Mouse (Mus musculus) urinary bladder, postnatal 36 days (tissue): ENCODE results near the gene Cda.
A peak's percentile ranks its signal among the peaks of the same experiment; 100 is the strongest.

Experiments used
- DNase-seq, 2 experiments: peaks; one replicate each; pipeline ENCODE4 v3.0.0; 2022; ENCODE audit warnings: low spot score in 2 of 2, mixed read lengths in 1 of 2

Cda gene

DNA sequence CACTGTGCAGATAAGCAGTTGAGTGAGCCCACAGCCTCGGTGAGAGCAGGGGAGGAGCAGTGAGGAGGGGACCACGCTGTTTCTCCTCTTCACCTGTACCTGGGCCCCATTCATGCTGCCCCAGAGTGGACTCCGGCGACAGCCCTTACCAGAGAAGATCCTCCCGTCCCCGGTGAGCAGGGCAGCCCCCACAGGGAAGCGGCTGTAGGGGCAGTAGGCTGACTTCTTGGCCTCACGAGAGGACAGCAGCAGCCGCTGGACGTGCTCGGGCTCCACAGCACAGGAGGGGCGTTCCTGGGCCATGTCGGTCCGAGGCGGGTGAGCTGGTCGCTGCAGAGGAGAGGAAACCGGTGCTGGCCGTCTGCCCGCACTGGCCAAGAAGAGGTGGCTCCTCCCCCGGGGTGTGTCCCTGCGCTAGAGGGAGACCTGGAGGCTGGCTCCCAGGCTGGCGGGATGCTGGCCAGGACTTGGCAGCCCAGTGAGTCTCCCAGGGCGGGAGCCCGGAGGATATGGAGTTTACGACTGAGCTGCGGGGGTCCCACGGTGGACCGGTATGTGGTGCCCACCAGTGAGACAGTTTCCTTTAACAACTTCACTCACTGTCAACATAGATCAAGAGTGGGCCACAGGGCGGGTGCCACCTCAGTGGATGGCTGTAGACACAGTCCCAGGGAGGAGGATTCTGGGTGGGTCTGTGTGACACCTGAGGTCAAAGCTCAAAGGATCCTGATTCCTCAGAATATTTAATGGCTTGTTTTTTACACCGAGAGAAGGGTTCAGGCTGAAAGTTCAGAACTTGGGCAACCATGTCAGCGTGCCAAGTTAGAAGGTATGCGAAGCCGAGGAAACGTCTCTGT is at the start of gene Cda:
Gene Cda, minus strand, starts transcription at position 352 of the 857 bp plus-strand sequence.
- peak; percentile 70 to 85 for DNase-seq

DNA sequence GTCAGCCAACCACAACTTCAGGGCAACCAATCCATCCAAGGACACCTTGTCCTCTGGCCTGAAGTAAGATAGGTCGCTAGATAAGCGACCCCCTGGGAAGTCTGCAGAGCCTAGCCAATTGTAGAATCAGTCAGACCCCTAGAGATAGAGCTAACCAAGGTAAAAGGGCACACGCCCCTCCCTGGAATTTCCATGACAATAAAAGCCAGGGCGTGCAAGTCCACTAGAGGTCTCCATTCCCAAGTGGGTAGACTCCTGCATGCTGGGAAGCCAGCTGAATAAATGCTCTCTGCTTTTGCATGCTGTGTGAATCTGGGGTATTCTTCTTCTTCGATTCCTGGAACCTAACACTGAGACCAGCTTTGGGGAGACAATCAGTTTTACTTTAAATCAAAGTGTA is 48.6 kb upstream of the Cda start:
- no peak for DNase-seq

GRCm38 (mm10) chr4:138415991-138416390 is 48.2 kb upstream of the Cda start:
- DNase-seq, result no peak

- DNase-seq, result no peak
These were observed 46.9 kb upstream of the Cda start for GRCm38 (mm10) chr4:138414725-138415124.

GRCm38 (mm10) chr4:138411504-138412121 is 43.8 kb upstream of the Cda start:
- no peak for DNase-seq

- no peak for DNase-seq
These were observed 43.2 kb upstream of the Cda start for GRCm38 (mm10) chr4:138411011-138411410.

DNA sequence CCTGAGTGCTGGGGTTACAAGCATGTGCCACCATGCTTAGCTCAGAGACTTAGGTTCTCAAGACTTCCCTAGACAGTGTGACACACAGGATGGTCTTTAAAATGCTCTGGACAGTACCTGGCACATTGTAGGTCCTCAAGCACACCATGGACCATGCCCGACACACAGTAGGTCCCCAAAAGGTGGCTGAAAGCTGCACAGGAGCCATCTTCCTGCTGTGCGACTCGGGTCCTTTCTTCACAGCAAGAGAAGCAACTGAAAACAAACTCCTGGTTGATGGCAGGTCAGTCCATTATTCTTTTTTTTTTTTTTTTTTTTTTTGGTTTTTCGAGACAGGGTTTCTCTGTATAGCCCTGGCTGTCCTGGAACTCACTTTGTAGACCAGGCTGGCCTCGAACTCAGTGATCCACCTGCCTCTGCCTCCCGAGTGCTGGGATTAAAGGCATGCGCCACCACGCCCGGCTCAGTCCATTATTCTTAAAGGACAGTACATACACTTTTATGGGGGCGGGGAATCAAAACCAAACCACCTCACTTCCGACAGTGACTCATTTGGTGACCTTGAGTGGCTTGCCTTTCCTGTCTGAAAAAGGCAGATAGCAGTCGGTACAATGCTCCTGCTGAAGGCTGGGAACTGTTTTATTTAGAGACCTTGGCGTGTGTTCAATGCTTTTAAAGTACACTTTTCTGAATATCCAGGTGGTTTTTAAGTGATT is 39.8 kb upstream of the Cda start:
- peak; percentile 18 to 20 for DNase-seq

DNA sequence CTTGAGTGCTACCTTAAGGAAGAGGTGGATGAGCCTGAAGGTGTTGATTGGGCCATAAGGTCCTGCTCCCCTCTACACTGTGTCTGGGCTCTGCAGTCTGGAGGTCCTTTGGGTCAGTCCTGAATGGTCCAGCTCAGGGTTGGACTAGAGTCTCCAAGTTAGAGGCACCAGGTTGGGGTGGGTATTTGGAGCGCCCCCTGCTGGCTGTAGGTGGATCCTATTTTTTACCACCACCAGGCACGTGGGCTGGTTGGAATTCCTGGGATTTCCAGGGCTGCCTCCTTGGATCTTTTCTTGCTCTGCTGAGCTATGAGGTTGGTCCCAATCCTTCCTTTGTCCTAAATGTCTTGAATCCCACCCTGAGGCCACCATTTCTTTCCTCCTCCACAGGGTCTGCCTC is 37.0 kb upstream of the Cda start:
- peak in 1 of 2 experiments; percentile 15 for DNase-seq

DNA sequence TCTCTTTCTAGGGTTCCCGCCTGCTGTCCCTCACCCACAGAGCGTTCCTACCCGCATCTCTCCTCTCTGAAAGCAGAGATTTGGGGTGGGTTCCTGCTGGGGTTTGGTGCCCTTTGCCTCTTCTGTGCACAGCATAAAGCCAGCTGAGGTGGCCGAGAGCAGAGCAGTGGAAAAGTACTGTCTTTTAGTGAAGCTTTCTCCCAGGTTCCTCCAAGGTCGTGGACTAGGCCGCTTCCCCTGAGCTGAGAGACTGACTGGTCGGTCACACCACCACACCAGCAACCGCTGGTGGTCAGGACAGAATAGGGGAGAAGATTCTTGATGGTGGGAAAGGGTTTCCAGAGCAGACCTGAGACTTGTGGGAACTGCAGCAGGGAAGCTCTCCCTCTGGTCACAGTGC is 28.9 kb upstream of the Cda start:
- DNase-seq, result no peak

DNA sequence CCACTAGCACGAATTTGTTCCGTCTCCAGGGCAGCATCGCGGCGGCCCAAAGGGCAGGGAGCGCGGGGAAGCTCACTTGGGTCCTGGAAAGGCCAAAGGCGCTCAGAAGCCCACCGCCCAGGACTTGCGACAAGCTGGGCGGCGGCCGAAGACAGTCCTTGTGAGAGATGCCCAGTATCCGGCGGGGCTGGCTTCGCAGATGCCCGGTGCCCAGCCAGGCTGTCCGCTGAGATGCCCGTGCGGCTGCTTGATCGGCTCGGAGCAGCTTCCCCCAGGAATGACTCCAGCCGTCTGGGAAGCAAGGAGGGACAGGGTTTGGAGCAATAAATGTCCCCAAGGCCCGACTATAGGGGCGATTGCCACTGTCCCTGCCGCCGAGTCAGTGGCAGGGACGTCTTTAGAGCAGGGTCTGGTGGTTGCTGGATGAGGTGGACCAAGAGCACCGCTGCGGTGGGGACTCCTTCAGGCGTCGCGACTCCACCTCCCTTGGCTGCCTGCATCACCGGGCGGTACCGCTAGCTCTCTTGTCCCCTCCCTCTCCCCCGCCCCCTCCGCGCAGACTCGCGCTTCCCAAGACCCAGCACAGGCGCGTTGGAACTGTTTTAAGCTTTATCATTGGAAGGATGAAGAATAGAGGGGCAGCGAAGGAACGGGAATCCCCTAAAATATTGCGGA is 28.3 kb upstream of the Cda start, which contains the start of gene Fam43b:
Gene Fam43b, minus strand, starts transcription at position 558 of the 675 bp plus-strand sequence.
- no peak for DNase-seq

GRCm38 (mm10) chr4:138395087-138395970 is 27.5 kb upstream of the Cda start:
- no peak for DNase-seq

- DNase-seq, result no peak
These were observed 25.9 kb upstream of the Cda start for GRCm38 (mm10) chr4:138393703-138394102.

DNA sequence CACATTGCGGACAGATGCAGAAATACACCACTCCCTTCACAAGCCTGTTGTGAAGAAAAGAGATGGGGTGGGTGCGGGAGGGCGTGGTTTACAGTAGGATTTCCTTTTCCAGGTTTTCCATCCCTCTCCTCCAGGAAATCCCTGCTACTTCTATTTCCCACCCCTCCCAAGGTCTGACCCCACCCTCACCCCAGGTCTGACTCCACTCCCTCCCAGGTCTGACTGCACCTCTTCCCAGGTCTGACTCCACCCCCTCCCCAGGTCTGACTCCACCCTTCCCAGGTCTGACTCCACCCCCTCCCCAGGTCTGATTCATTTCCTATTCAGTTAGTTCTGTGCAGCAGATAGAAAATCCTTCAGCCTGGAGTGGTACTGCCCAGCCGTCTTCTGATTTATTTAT is 16.0 kb upstream of the Cda start:
- no peak for DNase-seq

DNA sequence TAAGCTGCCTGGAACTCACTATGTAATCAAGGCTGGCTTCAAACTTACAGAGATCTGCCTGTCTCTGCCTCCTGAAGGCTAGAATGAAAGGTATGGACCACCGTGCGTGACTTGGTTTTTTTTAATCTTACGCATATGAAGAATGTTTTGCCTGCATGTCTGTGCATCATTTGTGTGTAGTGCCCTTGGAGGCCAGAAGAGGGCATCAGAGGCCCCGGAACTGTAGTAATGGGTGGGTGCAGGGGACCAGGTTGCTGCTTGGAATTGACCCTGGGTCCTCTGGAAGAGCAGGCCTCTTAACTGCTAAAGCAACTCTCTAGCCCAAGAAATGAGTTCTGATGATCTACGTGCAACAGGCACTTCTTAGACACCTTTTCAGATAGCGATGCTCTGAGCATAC is 14.7 kb upstream of the Cda start:
- no peak for DNase-seq

- DNase-seq, result no peak
These were observed 12.4 kb upstream of the Cda start for GRCm38 (mm10) chr4:138380132-138380689.

DNA sequence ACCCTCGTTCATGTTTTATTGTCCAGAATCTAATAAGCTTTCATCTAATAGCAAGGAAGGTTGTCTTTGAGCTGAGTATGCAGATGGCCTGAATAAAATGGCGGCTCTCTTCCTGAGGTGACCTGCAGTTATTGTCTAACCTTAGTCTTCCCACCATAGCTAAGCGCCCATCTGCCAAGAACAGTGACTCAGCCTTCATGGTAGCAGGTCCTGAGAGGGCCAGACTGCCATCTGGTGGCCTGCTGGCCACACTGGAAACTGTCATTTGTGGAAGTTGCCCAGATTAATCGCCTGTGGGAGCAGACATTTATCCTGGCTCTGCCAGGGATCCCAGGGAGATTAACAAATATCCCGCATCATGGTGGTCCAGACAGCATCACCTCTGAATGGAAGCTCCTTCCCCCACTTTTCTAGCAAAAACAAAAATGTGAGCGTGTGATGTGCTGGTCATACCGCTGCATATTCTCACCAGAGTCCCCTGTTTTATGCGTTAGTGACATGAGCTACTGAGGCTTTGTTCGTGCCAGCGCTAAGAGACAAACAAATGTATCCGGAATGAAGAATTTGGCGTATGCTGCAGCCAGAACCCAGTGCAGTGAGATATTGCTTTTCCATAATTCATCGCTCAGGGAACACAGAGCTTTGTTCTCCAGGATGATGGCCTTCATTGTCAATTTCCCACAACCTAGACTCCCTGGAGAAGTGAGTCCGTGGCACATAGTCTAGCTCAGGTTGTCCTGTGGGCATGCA is 11.5 kb upstream of the Cda start:
- DNase-seq, result peak; percentile 62 to 72

- DNase-seq, result no peak
These were observed 9.7 kb upstream of the Cda start for GRCm38 (mm10) chr4:138377526-138377925.

DNA sequence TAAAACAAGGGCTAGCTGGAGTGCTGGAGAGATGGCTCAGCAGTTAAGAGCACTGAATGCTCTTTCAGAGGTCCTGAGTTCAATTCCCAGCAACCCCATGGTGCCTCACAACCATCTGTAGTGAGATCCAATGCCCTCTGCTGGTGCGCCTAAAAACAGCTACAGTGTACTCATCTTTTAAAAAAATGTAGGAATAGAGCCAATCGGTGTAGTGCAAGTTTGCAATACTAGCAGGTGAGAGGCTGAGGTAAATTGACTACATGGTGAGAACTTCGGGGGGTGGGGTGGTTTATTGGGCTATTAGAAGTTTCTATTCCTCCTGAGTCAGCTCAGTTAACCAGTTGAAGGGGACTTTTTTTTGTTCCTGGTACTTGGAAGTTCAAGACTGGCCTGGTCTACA is 7.3 kb upstream of the Cda start:
- no peak for DNase-seq

GRCm38 (mm10) chr4:138370996-138371516 is 3.3 kb upstream of the Cda start:
- DNase-seq, result no peak
